Comparison of ENCODE assay signal across 21 mouse cellular contexts in genomic region chr19:40464408-40464807, GRCm38 (mm10). TPM values are rescaled to one million over a fixed set of nuclear protein-coding genes. Genes with fewer than 3 reads are reported as not detected.
DNase-seq lines count a peak whose midpoint lies in the region; ATAC-seq lines count a peak whose summit lies in the region.
"Had no signal": no experiment of that assay in that cellular context is flagged by ENCODE, and none has a peak within 500 bp of the region (broad histone marks: within the 10 kb centered on the region; RNA-seq: fewer than 3 reads in every experiment).

No protein-coding gene starts in this region.

- peak overlapping the region; percentile 12; the same call in 1 of the 2 replicates for H3K27ac ChIP-seq in hindbrain, embryonic 10.5 days
- no peak overlapping the region for H3K27ac ChIP-seq in hindbrain, embryonic 16.5 days (ENCODE audit: low read depth, low read length)
- H3K27ac ChIP-seq in kidney, embryonic 14.5 days (ENCODE audit: low read depth, low read length), result no peak overlapping the region
- H3K27ac ChIP-seq: embryonic facial prominence, embryonic 13.5 days; forebrain, embryonic 13.5 days; heart, adult 2 months; heart, embryonic 13.5 days had no signal

- no peak for ATAC-seq in hindbrain, embryonic 16.5 days
- 0 out of 2 replicates have a peak, but pooled peaks have one; percentile 28 for ATAC-seq in kidney, embryonic 14.5 days (ENCODE audit: low FRiP score, low TSS enrichment)
- ATAC-seq in megakaryocyte, adult 5-6 weeks (ENCODE audit: poor library complexity, severe bottlenecking), result no peak
- ATAC-seq: activated CD4-positive, CD25-positive, alpha-beta regulatory T cell, adult 4 months; forebrain, embryonic 13.5 days; forebrain, postnatal 0 days; Patski had no signal

- no peak overlapping the region for H3K9ac ChIP-seq in hindbrain, embryonic 16.5 days (ENCODE audit: low read depth, low read length)
- H3K9ac ChIP-seq in kidney, embryonic 14.5 days (ENCODE audit: low read depth, low read length), result no peak overlapping the region
- H3K9ac ChIP-seq: embryonic facial prominence, embryonic 13.5 days; forebrain, embryonic 13.5 days; forebrain, postnatal 0 days; heart, embryonic 13.5 days; hindbrain, embryonic 14.5 days had no signal

- no peaks in the 10 kb centered on the region for H3K36me3 ChIP-seq in hindbrain, embryonic 10.5 days
- H3K36me3 ChIP-seq in hindbrain, embryonic 16.5 days (ENCODE audit: control insufficient read depth, insufficient read depth, low read length), result no peaks in the 10 kb centered on the region
- H3K36me3 ChIP-seq in kidney, embryonic 14.5 days (ENCODE audit: control insufficient read depth, insufficient read depth, low read length), result no peaks in the 10 kb centered on the region
- H3K36me3 ChIP-seq in megakaryocyte, embryonic 14.5 days (replicated peaks; ENCODE audit: low read length), result no peaks in the 10 kb centered on the region
- H3K36me3 ChIP-seq: embryonic facial prominence, embryonic 13.5 days had no signal

- WGBS in hindbrain, embryonic 10.5 days, result 94% methylated on average over 9 of the region's 9 CpGs
- 90% methylated on average over 9 of the region's 9 CpGs for WGBS in hindbrain, embryonic 16.5 days
- 84% methylated on average over 9 of the region's 9 CpGs for WGBS in kidney, embryonic 14.5 days

- H3K4me3 ChIP-seq in hindbrain, embryonic 10.5 days, result no peak overlapping the region
- no peak overlapping the region for H3K4me3 ChIP-seq in hindbrain, embryonic 16.5 days (ENCODE audit: low read length)
- no peak overlapping the region for H3K4me3 ChIP-seq in kidney, embryonic 14.5 days (ENCODE audit: low read length)
- peak overlapping the region; percentile 14 for H3K4me3 ChIP-seq in megakaryocyte, embryonic 14.5 days (replicated peaks)
- H3K4me3 ChIP-seq: embryonic facial prominence, embryonic 13.5 days; forebrain, embryonic 13.5 days; heart, adult 2 months; heart, embryonic 13.5 days had no signal

- no peak overlapping the region for H3K4me2 ChIP-seq in hindbrain, embryonic 16.5 days (ENCODE audit: low read length)
- H3K4me2 ChIP-seq in kidney, embryonic 14.5 days (replicated peaks; ENCODE audit: low read depth, low read length), result no peak overlapping the region
- H3K4me2 ChIP-seq: embryonic facial prominence, embryonic 13.5 days; forebrain, embryonic 13.5 days; heart, embryonic 13.5 days; hindbrain, embryonic 14.5 days had no signal

- peaks cover 16% of the 10 kb centered on the region for H3K4me1 ChIP-seq in hindbrain, embryonic 10.5 days (replicated peaks)
- peaks cover 22% of the 10 kb centered on the region for H3K4me1 ChIP-seq in hindbrain, embryonic 16.5 days (ENCODE audit: control insufficient read depth, insufficient read depth, low read depth, low read length)
- peaks cover 10% of the 10 kb centered on the region; the same call in 1 of the 2 replicates for H3K4me1 ChIP-seq in kidney, embryonic 14.5 days (ENCODE audit: control insufficient read depth, insufficient read depth, low read length)
- peaks cover 5% of the 10 kb centered on the region for H3K4me1 ChIP-seq in megakaryocyte, embryonic 14.5 days

- H3K27me3 ChIP-seq in hindbrain, embryonic 10.5 days (ENCODE audit: insufficient read depth, poor library complexity, severe bottlenecking), result no peaks in the 10 kb centered on the region
- no peaks in the 10 kb centered on the region for H3K27me3 ChIP-seq in hindbrain, embryonic 16.5 days (replicated peaks; ENCODE audit: control insufficient read depth, insufficient read depth, low read length)
- no peaks in the 10 kb centered on the region for H3K27me3 ChIP-seq in kidney, embryonic 14.5 days (ENCODE audit: control insufficient read depth, insufficient read depth, low read length)
- peaks cover 8% of the 10 kb centered on the region for H3K27me3 ChIP-seq in megakaryocyte, embryonic 14.5 days (replicated peaks)
- H3K27me3 ChIP-seq: CH12.LX; embryonic facial prominence, embryonic 13.5 days; forebrain, embryonic 13.5 days; heart, embryonic 13.5 days; Patski had no signal

- H3K9me3 ChIP-seq in hindbrain, embryonic 10.5 days, result 0 out of 2 replicates have a peak, but pooled peaks cover 2% of the 10 kb centered on the region
- no peaks in the 10 kb centered on the region for H3K9me3 ChIP-seq in hindbrain, embryonic 16.5 days (ENCODE audit: control insufficient read depth, low read length)
- no peaks in the 10 kb centered on the region for H3K9me3 ChIP-seq in kidney, embryonic 14.5 days (ENCODE audit: control insufficient read depth, low read length)
- H3K9me3 ChIP-seq in megakaryocyte, embryonic 14.5 days, result peaks cover 10% of the 10 kb centered on the region
- H3K9me3 ChIP-seq: embryonic facial prominence, embryonic 13.5 days; forebrain, embryonic 13.5 days; heart, embryonic 13.5 days had no signal

- DNase-seq in hindbrain, embryonic 10.5 days (ENCODE audit: low spot score), result no peak
- DNase-seq in kidney, postnatal 4 days, result no peak
- no peak for DNase-seq in left cerebral cortex, adult 18-20 months (ENCODE audit: low spot score in 2 of 2)
- DNase-seq: cerebellum, adult 11-12 months; cerebellum, adult 9-10 months; cerebellum, postnatal 25 days; forebrain, postnatal 0 days; gastrocnemius, postnatal 14 days; heart, adult 2 months; heart, postnatal 10 days had no signal

RNA-seq across cellular contexts. Expression of gene Sorbs1, which starts 49.2 kb away (rescaled TPM):
- polyA plus RNA-seq in hindbrain, embryonic 10.5 days (2016; fragmentation: Nextera tagmentation; extraction: Ambion mirVana), result 64.2 and 74.4 TPM in 2 replicates
- polyA plus RNA-seq in hindbrain, embryonic 16.5 days (2015; fragmentation: Nextera tagmentation; extraction: Ambion mirVana), result 83.6 and 101 TPM in 2 replicates
- 39.3 and 49.5 TPM in 2 replicates for polyA plus RNA-seq in kidney, embryonic 14.5 days (2014; fragmentation: Nextera tagmentation; extraction: Ambion mirVana)
- polyA plus RNA-seq in megakaryocyte, embryonic 14.5 days (2012; ENCODE audit: insufficient read depth, low replicate concordance), result 2.7 TPM in 1 of 2 replicates, not detected in the other
- 1.7 and 2.1 TPM in 2 replicates for total RNA-seq in megakaryocyte, adult 5-6 weeks (2015)
- 2.5 and 5.2 TPM in 2 replicates for total RNA-seq in megakaryocyte, adult 5-6 weeks (2017)
- 100 to 1,000 TPM; 144 to 149 TPM for total RNA-seq in left cerebral cortex, adult 18-20 months (2021)

Comparison
In these comparisons a context has a peak if more than half of its experiments do, and no peak if none do; other contexts are left out.
1. RNA of gene Sorbs1, which starts 49.2 kb away (polyA plus RNA-seq): 83.6 to 101 TPM in hindbrain, embryonic 16.5 days, 64.2 to 74.4 TPM in hindbrain, embryonic 10.5 days and 39.3 to 49.5 TPM in kidney, embryonic 14.5 days; 2.7 TPM in megakaryocyte, embryonic 14.5 days; every median in the first group is over 10 times any median in the second.